16 mouse cellular contexts compared by ENCODE assay signal in genomic region chr2:146249033-146249432, GRCm38 (mm10). TPM values are rescaled to one million over a fixed set of nuclear protein-coding genes. Genes with fewer than 3 reads are reported as not detected.
DNase-seq lines count a peak whose midpoint lies in the region; ATAC-seq and TF ChIP-seq lines count a peak whose summit lies in the region.
"Had no signal": no experiment of that assay in that cellular context is flagged by ENCODE, and none has a peak within 500 bp of the region (broad histone marks: within the 10 kb centered on the region; RNA-seq: fewer than 3 reads in every experiment).

No protein-coding gene starts in this region.

- DNase-seq in midbrain, embryonic 10.5 days (ENCODE audit: low spot score) = no peak
- no peak for DNase-seq in midbrain, postnatal 0 days (ENCODE audit: low spot score)
- DNase-seq in left cerebral cortex, postnatal 4 days = no peak
- DNase-seq: cerebellum, postnatal 10 days; heart, postnatal 10 days; right cerebral cortex, postnatal 14 days; thymus, postnatal 25 days had no signal

- intact Hi-C loops in left cerebral cortex, postnatal 4 days (cut with DNase I) = no loop called here

- peak overlapping the region; percentile 69; the same call in 1 of the 2 replicates for H3K27ac ChIP-seq in midbrain, embryonic 10.5 days (replicated peaks)
- H3K27ac ChIP-seq in midbrain, postnatal 0 days (ENCODE audit: low read depth, low read length) = no peak overlapping the region
- H3K27ac ChIP-seq in forebrain, embryonic 13.5 days = peak overlapping the region; percentile 45
- H3K27ac ChIP-seq in hindbrain, embryonic 13.5 days = no peak overlapping the region
- H3K27ac ChIP-seq in neural tube, embryonic 14.5 days (ENCODE audit: low read depth, low read length) = no peak overlapping the region
- H3K27ac ChIP-seq: heart, embryonic 10.5 days; liver, embryonic 12.5 days; lung, embryonic 15.5 days had no signal

- no peaks in the 10 kb centered on the region for H3K9me3 ChIP-seq in midbrain, embryonic 10.5 days (replicated peaks)
- H3K9me3 ChIP-seq in midbrain, postnatal 0 days (ENCODE audit: low read length) = no peaks in the 10 kb centered on the region
- no peaks in the 10 kb centered on the region for H3K9me3 ChIP-seq in forebrain, embryonic 13.5 days (replicated peaks)
- no peaks in the 10 kb centered on the region for H3K9me3 ChIP-seq in hindbrain, embryonic 13.5 days
- no peaks in the 10 kb centered on the region for H3K9me3 ChIP-seq in neural tube, embryonic 14.5 days (ENCODE audit: control insufficient read depth, low read length)
- H3K9me3 ChIP-seq: heart, embryonic 10.5 days; liver, embryonic 12.5 days; lung, embryonic 15.5 days had no signal

- H3K4me3 ChIP-seq in midbrain, embryonic 10.5 days = no peak overlapping the region
- no peak overlapping the region for H3K4me3 ChIP-seq in midbrain, postnatal 0 days (ENCODE audit: low read depth, low read length)
- no peak overlapping the region for H3K4me3 ChIP-seq in forebrain, embryonic 13.5 days
- no peak overlapping the region for H3K4me3 ChIP-seq in hindbrain, embryonic 13.5 days
- H3K4me3 ChIP-seq in neural tube, embryonic 14.5 days (ENCODE audit: low read depth, low read length) = no peak overlapping the region
- H3K4me3 ChIP-seq: heart, embryonic 10.5 days; liver, embryonic 12.5 days; lung, embryonic 15.5 days had no signal

- no peak overlapping the region for H3K4me2 ChIP-seq in midbrain, postnatal 0 days (ENCODE audit: low read depth, low read length, poor library complexity, severe bottlenecking)
- H3K4me2 ChIP-seq in forebrain, embryonic 13.5 days = no peak overlapping the region
- no peak overlapping the region for H3K4me2 ChIP-seq in hindbrain, embryonic 13.5 days
- H3K4me2 ChIP-seq in neural tube, embryonic 14.5 days (ENCODE audit: low read depth, low read length) = no peak overlapping the region
- H3K4me2 ChIP-seq: liver, embryonic 12.5 days; lung, embryonic 15.5 days had no signal

- no peak for ATAC-seq in midbrain, postnatal 0 days (ENCODE audit: low FRiP score)
- peak; percentile 79 for ATAC-seq in forebrain, embryonic 13.5 days
- peak; percentile 31; the same call in 1 of the 2 replicates for ATAC-seq in hindbrain, embryonic 13.5 days (ENCODE audit: low FRiP score)
- ATAC-seq in neural tube, embryonic 14.5 days (ENCODE audit: low read depth) = peak; percentile 38; the same call in 1 of the 2 replicates
- no peak for ATAC-seq in activated CD4-positive, CD25-positive, alpha-beta regulatory T cell, adult 4 months
- ATAC-seq: liver, embryonic 12.5 days had no signal

- H3K36me3 ChIP-seq in midbrain, embryonic 10.5 days = peaks cover 2% of the 10 kb centered on the region; the same call in 1 of the 2 replicates
- H3K36me3 ChIP-seq in midbrain, postnatal 0 days (ENCODE audit: insufficient read depth, low read length) = peaks cover 7% of the 10 kb centered on the region
- peaks cover 8% of the 10 kb centered on the region for H3K36me3 ChIP-seq in forebrain, embryonic 13.5 days (ENCODE audit: poor library complexity, severe bottlenecking)
- peaks cover 4% of the 10 kb centered on the region; the same call in 1 of the 2 replicates for H3K36me3 ChIP-seq in hindbrain, embryonic 13.5 days
- H3K36me3 ChIP-seq in neural tube, embryonic 14.5 days (ENCODE audit: control insufficient read depth, insufficient read depth, low read length) = no peaks in the 10 kb centered on the region
- H3K36me3 ChIP-seq: lung, embryonic 15.5 days had no signal

- H3K9ac ChIP-seq in midbrain, postnatal 0 days (replicated peaks; ENCODE audit: low read length, poor library complexity, severe bottlenecking) = no peak overlapping the region
- H3K9ac ChIP-seq in forebrain, embryonic 13.5 days = no peak overlapping the region
- no peak overlapping the region for H3K9ac ChIP-seq in hindbrain, embryonic 13.5 days
- H3K9ac ChIP-seq in neural tube, embryonic 14.5 days (replicated peaks; ENCODE audit: low read depth, low read length) = no peak overlapping the region
- H3K9ac ChIP-seq: liver, embryonic 12.5 days; lung, embryonic 15.5 days had no signal

- WGBS in midbrain, embryonic 10.5 days = 81% methylated on average over 7 of the region's 7 CpGs
- 53% methylated on average over 7 of the region's 7 CpGs for WGBS in midbrain, postnatal 0 days
- 71% methylated on average over 7 of the region's 7 CpGs for WGBS in forebrain, embryonic 13.5 days
- WGBS in hindbrain, embryonic 13.5 days = 46% methylated on average over 7 of the region's 7 CpGs
- WGBS in neural tube, embryonic 14.5 days = 56% methylated on average over 7 of the region's 7 CpGs

- 0 out of 2 replicates have a peak, but pooled peaks cover under 1% of the 10 kb centered on the region for H3K27me3 ChIP-seq in midbrain, embryonic 10.5 days (ENCODE audit: low read depth, poor library complexity, severe bottlenecking)
- H3K27me3 ChIP-seq in midbrain, postnatal 0 days (ENCODE audit: insufficient read depth, low read length) = no peaks in the 10 kb centered on the region
- no peaks in the 10 kb centered on the region for H3K27me3 ChIP-seq in forebrain, embryonic 13.5 days
- no peaks in the 10 kb centered on the region; the same call in 1 of the 2 replicates for H3K27me3 ChIP-seq in hindbrain, embryonic 13.5 days
- no peaks in the 10 kb centered on the region for H3K27me3 ChIP-seq in neural tube, embryonic 14.5 days (ENCODE audit: control insufficient read depth, insufficient read depth, low read length)
- H3K27me3 ChIP-seq: liver, embryonic 12.5 days; lung, embryonic 15.5 days had no signal

- TF ChIP-seq CTCF in midbrain, postnatal 0 days (IDR thresholded peaks at IDR 0.05) = no peak

- H3K4me1 ChIP-seq in midbrain, embryonic 10.5 days = peaks cover 56% of the 10 kb centered on the region
- H3K4me1 ChIP-seq in midbrain, postnatal 0 days (ENCODE audit: insufficient read depth, low read length) = no peaks in the 10 kb centered on the region
- H3K4me1 ChIP-seq in forebrain, embryonic 13.5 days = peaks cover 18% of the 10 kb centered on the region
- H3K4me1 ChIP-seq in hindbrain, embryonic 13.5 days (replicated peaks) = peaks cover 15% of the 10 kb centered on the region
- no peaks in the 10 kb centered on the region for H3K4me1 ChIP-seq in neural tube, embryonic 14.5 days (ENCODE audit: control insufficient read depth, insufficient read depth, low read length)
- H3K4me1 ChIP-seq: liver, embryonic 12.5 days; lung, embryonic 15.5 days had no signal

RNA-seq across cellular contexts. Expression of gene Insm1, which starts 27.3 kb away (rescaled TPM):
- 3.0 and 4.7 TPM in 2 replicates for polyA plus RNA-seq in midbrain, embryonic 10.5 days (2016; fragmentation: Nextera tagmentation; extraction: Ambion mirVana)
- 13.9 and 20.6 TPM in 2 replicates for total RNA-seq in midbrain, postnatal 0 days (2014; rRNA removed)
- polyA plus RNA-seq in midbrain, postnatal 0 days (2015; fragmentation: Nextera tagmentation; extraction: Ambion mirVana) = 1.5 and 1.9 TPM in 2 replicates
- polyA plus RNA-seq in forebrain, embryonic 13.5 days (2015; fragmentation: Nextera tagmentation; extraction: Ambion mirVana) = 10.0 and 12.8 TPM in 2 replicates
- 4.0 and 4.8 TPM in 2 replicates for polyA plus RNA-seq in hindbrain, embryonic 13.5 days (2015; fragmentation: Nextera tagmentation; extraction: Ambion mirVana)
- polyA plus RNA-seq in neural tube, embryonic 14.5 days (2014; fragmentation: Nextera tagmentation; extraction: Ambion mirVana) = 1.4 and 1.8 TPM in 2 replicates
- polyA plus RNA-seq in activated CD4-positive, CD25-positive, alpha-beta regulatory T cell, adult 4 months (2017; shearing (Covaris generic)) = not detected
- total RNA-seq in left cerebral cortex, postnatal 4 days (2021) = 10 to 100 TPM; 11.6 to 14.7 TPM
- total RNA-seq: heart, postnatal 10 days had no signal
- polyA plus RNA-seq: kidney, embryonic 14.5 days; liver, embryonic 12.5 days; testis, adult 2 months had no signal

Comparison
In these comparisons a context has a peak if more than half of its experiments do, and no peak if none do; other contexts are left out.
1. H3K27ac ChIP-seq: peak in midbrain, embryonic 10.5 days (single experiment) and forebrain, embryonic 13.5 days (single experiment); none in midbrain, postnatal 0 days (single experiment), hindbrain, embryonic 13.5 days (single experiment) and neural tube, embryonic 14.5 days (single experiment).
2. ATAC-seq: peak in forebrain, embryonic 13.5 days (single experiment), hindbrain, embryonic 13.5 days (single experiment) and neural tube, embryonic 14.5 days (single experiment); none in midbrain, postnatal 0 days (single experiment) and activated CD4-positive, CD25-positive, alpha-beta regulatory T cell, adult 4 months (single experiment).